Mouse (Mus musculus) heart, embryonic 12.5 days (tissue): ENCODE results near the gene Nrcam. TPM values are rescaled to one million over a fixed set of nuclear protein-coding genes. Genes with fewer than 3 reads are reported as not detected.

Experiments
- ATAC-seq: fragments of 200-750 bp; cut with Nextera tagmentation; 2 replicates; pipeline ENCODE4 v1.8.0; 2017; ENCODE audit warnings: moderate TSS enrichment, moderate library complexity; ENCODE audit not compliant: insufficient number of reproducible peaks, low FRiP score
- H3K27ac ChIP-seq: fragments of 300-500 bp; sonication (generic); 2 replicates; pipeline ENCODE4 v1.5.1; 2016; ENCODE audit warnings: mild to moderate bottlenecking, moderate library complexity; ENCODE audit not compliant: poor library complexity, severe bottlenecking
- H3K27me3 ChIP-seq: fragments of 300-500 bp; sonication (generic); replicated peaks from 2 replicates; pipeline ENCODE4 v1.6.1; 2016; ENCODE audit warnings: mild to moderate bottlenecking, moderate library complexity
- H3K36me3 ChIP-seq: fragments of 300-500 bp; sonication (generic); 2 replicates; pipeline ENCODE4 v1.6.1; 2016; ENCODE audit warnings: mild to moderate bottlenecking, moderate library complexity
- H3K4me1 ChIP-seq: fragments of 300-500 bp; sonication (generic); replicated peaks from 2 replicates; pipeline ENCODE4 v1.6.1; 2016; ENCODE audit warnings: mild to moderate bottlenecking
- H3K4me2 ChIP-seq: fragments of 300-500 bp; sonication (generic); 2 replicates; pipeline ENCODE4 v1.6.1; 2016; ENCODE audit warnings: mild to moderate bottlenecking, moderate library complexity
- H3K4me3 ChIP-seq: fragments of 300-500 bp; sonication (generic); 2 replicates; pipeline ENCODE4 v1.5.1; 2016; ENCODE audit warnings: mild to moderate bottlenecking
- H3K9ac ChIP-seq: fragments of 300-500 bp; sonication (generic); 2 replicates; pipeline ENCODE4 v1.6.1; 2016; ENCODE audit warnings: mild to moderate bottlenecking, moderate library complexity
- H3K9me3 ChIP-seq: fragments of 300-500 bp; sonication (generic); replicated peaks from 2 replicates; pipeline ENCODE4 v1.6.1; 2016; ENCODE audit warnings: mild to moderate bottlenecking, moderate library complexity
- WGBS: fragments of 180-500 bp; shearing (Covaris S2); methylation state at CpG from one replicate; pipeline ENCODE4 v1.1.7; 2016; 5-methylcytosine and 5-hydroxymethylcytosine counted together
- polyA plus RNA-seq: library from polyadenylated mRNA; unstranded; fragments of >200 nt; fragmentation: Nextera tagmentation; extraction: Ambion mirVana; gene quantifications from 2 replicates; pipeline ENCODE4 v1.2.1, GENCODE M21; 2016

The Nrcam gene
- polyA plus RNA-seq, 1 experiment from 2014 or later: 0.92 TPM

DNA sequence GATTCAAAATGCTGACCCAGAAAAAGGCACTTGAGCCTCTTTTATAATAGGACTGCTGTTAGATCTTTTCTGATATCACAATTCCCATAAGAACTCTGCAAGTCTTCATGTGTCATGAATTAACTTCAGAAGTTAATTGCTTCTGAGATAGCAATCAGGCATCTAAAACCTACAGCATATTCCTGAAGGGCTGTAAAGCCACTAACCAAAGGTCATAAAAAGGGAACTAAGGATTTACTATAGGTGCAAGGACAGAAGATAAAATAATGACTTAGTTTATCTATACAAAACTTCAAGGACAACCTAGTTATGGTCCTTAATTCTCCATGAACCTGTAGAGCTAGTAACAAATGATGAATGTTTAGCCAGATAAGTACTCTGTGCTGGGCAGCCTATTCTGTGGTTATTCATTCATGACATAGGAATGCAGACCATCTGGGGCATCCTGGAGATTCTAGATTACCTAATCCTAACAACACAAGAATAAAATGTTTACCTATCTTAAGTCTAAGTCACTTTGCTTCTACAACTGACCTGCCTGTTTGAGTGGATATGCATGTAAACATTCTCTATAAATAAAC lies 310.7 kb downstream of the Nrcam start:
- H3K4me1 ChIP-seq: no peaks in the 10 kb centered on the region
- H3K27ac ChIP-seq: no peak overlapping the region
- ATAC-seq: no peak
- H3K27me3 ChIP-seq: no peaks in the 10 kb centered on the region
- H3K36me3 ChIP-seq: no peaks in the 10 kb centered on the region
- H3K4me3 ChIP-seq: no peak overlapping the region
- no peaks in the 10 kb centered on the region for H3K9me3 ChIP-seq
- no peak overlapping the region for H3K4me2 ChIP-seq
- H3K9ac ChIP-seq: no peak overlapping the region

DNA sequence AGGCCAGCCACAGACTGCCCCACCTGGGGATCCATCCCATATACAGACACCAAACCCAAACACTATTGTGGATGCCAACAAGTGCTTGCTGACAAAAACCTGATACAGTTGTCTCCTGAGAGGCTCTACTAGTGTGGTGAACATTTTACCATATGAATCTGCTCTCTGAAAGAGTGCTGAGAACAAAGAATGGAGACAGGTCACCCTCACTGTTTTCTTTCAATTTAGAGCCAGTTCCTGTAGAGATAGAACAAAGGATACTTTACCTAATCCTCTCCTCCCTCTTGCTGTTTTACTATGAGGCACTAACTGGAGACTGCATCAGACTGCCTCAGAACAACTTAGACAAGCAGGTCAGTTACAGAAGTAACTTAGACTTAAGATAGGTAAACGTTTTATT lies 311.9 kb downstream of the Nrcam start:
- Histone ChIP-seq H3K9ac (no peak overlapping the region), H3K36me3 (no peaks in the 10 kb centered on the region), H3K27ac (no peak overlapping the region), H3K4me1 (no peaks in the 10 kb centered on the region), H3K27me3 (no peaks in the 10 kb centered on the region), H3K4me3 (no peak overlapping the region), H3K9me3 (no peaks in the 10 kb centered on the region), H3K4me2 (no peak overlapping the region)
- no peak for ATAC-seq
- 17% methylated on average over 1 of the region's 1 CpGs for WGBS

Other genes starting within 250 kb of the Nrcam start
- 29.0 and 29.1 TPM in 2 replicates for gene Dnajb9, start 118.6 kb upstream of the Nrcam start, polyA plus RNA-seq
- gene Pnpla8, start 107.5 kb upstream of the Nrcam start, polyA plus RNA-seq: 65.2 and 65.5 TPM in 2 replicates